Mouse (Mus musculus) embryonic facial prominence, embryonic 10.5 days (tissue): Measurements from ENCODE around the gene Vars2. TPM values are rescaled to one million over a fixed set of nuclear protein-coding genes. Genes with fewer than 3 reads are reported as not detected.

ENCODE experiments used
- DNase-seq: peaks from one replicate; pipeline ENCODE4 v3.0.0-alpha.2; 2017; ENCODE audit warnings: low spot score
- H3K27ac ChIP-seq: fragments of 300-500 bp; sonication (generic); replicated peaks from 2 replicates; pipeline ENCODE4 v1.5.1; 2016; ENCODE audit warnings: mild to moderate bottlenecking
- H3K27me3 ChIP-seq: fragments of 300-500 bp; sonication (generic); replicated peaks from 2 replicates; pipeline ENCODE4 v1.6.1; 2016; ENCODE audit warnings: low read depth, mild to moderate bottlenecking; ENCODE audit not compliant: poor library complexity, severe bottlenecking
- H3K36me3 ChIP-seq: fragments of 300-500 bp; sonication (generic); replicated peaks from 2 replicates; pipeline ENCODE4 v1.6.1; 2016; ENCODE audit warnings: mild to moderate bottlenecking, moderate library complexity
- H3K4me1 ChIP-seq: fragments of 300-500 bp; sonication (generic); 2 replicates; pipeline ENCODE4 v1.6.1; 2016
- H3K4me3 ChIP-seq: fragments of 300-500 bp; sonication (generic); 2 replicates; pipeline ENCODE4 v1.5.1; 2016; ENCODE audit warnings: mild to moderate bottlenecking, moderate library complexity
- H3K9me3 ChIP-seq: fragments of 300-500 bp; sonication (generic); 2 replicates; pipeline ENCODE4 v1.6.1; 2016; ENCODE audit warnings: mild to moderate bottlenecking
- WGBS: fragments of 180-500 bp; shearing (Covaris S2); methylation state at CpG from one replicate; pipeline ENCODE4 v1.1.7; 2016; 5-methylcytosine and 5-hydroxymethylcytosine counted together
- polyA plus RNA-seq: library from polyadenylated mRNA; unstranded; fragments of >200 nt; fragmentation: Nextera tagmentation; extraction: Ambion mirVana; gene quantifications from 2 replicates; pipeline ENCODE4 v1.2.1, GENCODE M21; 2016

The Vars2 gene
- polyA plus RNA-seq, 1 experiment from 2014 or later: 19.9 TPM

DNA sequence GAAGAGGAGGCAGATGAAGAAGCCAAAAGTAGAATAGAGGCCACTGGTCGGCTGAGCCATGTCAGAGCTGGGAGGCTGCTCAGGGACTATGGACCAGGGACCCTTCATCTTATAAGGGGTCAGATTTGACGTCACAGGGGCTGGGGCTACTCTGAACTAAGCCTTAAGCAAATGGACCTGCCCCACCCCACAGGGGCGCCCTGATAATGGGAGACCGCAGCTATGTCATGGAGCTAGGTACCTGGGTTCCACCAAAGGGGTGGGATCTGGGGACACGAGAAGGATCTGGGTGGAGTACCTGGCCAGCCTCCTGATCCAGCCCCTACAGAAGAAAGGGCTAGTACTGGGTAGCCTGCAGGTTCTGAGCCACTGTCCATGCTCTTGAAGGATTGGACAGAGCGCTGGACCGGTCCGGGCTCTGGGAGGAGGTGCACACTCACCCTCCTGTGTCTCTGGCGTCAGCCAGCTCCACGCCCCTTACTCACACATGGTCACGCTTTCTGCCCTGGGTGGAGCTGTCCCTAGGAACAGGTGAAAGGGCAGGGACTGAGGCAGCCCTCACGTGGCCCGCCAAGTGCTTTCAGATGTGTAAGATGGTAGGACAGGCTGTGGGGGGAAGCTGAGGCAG, 23.7 kb downstream of the Vars2 start, which contains the start of gene Mucl3:
Gene Mucl3, minus strand, starts transcription at position 87 of the 628 bp plus-strand sequence.
- Histone ChIP-seq H3K27ac (no peak within 1 kb of the TSS), H3K4me3 (no peak within 1 kb of the TSS), H3K27me3 (peaks cover 8% of the 10 kb centered on the region; the same call in 1 of the 2 replicates), H3K4me1 (0 out of 2 replicates have a peak, but pooled peaks cover 4% of the 10 kb centered on the region), H3K36me3 (no peaks in the 10 kb centered on the region), H3K9me3 (no peaks in the 10 kb centered on the region)
- no peak for DNase-seq
- 73% methylated on average over 13 of the region's 13 CpGs for WGBS

DNA sequence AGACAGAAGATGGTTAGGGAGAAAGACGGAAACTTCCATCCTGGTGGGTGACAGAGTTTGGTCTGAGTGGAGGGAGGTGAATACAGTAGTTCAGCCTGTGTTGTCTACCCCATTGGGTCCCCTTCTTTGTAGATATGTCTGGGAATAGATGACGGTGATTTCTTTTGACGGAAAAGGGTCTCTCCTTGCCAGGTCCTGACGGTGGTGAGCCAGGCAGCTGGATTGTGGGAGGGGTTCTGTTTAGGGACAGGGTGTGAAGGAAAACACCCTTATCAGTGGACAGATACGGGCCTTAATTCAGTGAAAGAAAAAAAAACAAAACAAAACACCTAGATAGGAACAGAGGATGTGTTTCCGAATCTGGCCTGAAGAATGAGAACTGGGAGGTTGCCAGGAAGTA, 28.0 kb downstream of the Vars2 start:
- no peak for DNase-seq
- Histone ChIP-seq H3K4me3 (no peak overlapping the region), H3K9me3 (no peaks in the 10 kb centered on the region), H3K27ac (no peak overlapping the region), H3K27me3 (peaks cover 22% of the 10 kb centered on the region), H3K36me3 (no peaks in the 10 kb centered on the region), H3K4me1 (0 out of 2 replicates have a peak, but pooled peaks cover 15% of the 10 kb centered on the region)
- 82% methylated on average over 6 of the region's 6 CpGs for WGBS

DNA sequence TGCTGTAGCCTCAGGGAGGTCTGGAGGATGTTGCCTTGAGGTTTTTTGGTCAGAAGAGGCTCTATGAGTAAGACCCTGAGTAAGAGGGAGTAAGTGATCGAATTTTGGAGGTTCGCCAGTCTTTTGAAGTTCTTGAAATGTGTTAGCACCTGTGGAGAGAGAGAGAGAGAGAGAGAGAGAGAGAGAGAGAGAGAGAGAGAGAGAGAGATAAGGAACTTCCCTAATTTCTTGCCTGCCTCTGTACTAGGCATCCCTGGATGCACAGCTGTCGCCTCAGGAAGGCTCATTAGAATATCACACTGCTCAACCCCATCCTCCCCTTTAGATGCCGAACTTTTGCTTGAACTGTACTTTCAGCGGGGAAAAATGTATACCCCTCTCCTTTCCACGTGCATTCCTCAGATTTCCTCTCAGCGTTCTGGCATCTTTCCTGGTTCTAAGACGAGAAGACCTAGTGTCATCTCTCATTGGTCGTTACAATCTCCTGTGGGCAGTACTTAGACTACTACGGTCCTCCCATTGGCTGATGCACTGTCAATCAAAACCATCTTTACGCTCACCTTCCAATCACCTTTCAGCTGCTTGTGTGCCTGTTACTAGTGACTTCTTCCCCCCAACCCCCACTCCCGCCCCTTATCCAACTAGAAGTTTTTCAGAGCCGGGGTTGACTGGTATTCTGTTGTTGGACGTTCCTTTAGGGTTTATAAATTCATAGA, 28.8 kb downstream of the Vars2 start:
- peak; percentile 61 for DNase-seq
- Histone ChIP-seq H3K36me3 (no peaks in the 10 kb centered on the region), H3K27me3 (peaks cover 18% of the 10 kb centered on the region), H3K27ac (no peak overlapping the region), H3K4me1 (0 out of 2 replicates have a peak, but pooled peaks cover 20% of the 10 kb centered on the region), H3K9me3 (no peaks in the 10 kb centered on the region), H3K4me3 (peak overlapping the region; percentile 25; the same call in 1 of the 2 replicates)
- 29% methylated on average over 14 of the region's 14 CpGs for WGBS

DNA sequence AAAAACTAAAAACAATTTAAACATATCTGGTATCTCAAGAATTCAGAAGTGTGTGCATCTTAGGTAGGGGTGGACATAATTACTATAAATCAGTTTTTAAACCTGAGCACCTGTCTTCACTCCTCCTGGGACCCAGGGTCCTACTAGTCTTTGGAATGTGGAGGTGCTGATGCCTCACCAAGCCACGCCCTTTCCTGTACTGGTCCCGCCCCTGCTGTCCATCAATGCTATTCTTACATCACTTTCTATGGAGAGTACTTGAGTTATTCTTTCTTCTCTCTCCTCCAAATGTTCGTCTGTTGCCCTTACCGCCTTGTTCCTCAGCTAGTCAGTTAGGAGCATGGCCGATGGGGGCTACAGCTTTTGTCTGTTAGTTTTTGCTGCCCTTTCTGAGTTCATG, 31.0 kb downstream of the Vars2 start:
- 0 out of 2 replicates have a peak, but pooled peaks cover 20% of the 10 kb centered on the region for H3K4me1 ChIP-seq
- H3K27me3 ChIP-seq: peaks cover 14% of the 10 kb centered on the region
- no peak overlapping the region for H3K4me3 ChIP-seq
- WGBS: 38% methylated on average over 5 of the region's 5 CpGs
- DNase-seq: peak; percentile 37
- H3K27ac ChIP-seq: no peak overlapping the region
- H3K36me3 ChIP-seq: no peaks in the 10 kb centered on the region
- H3K9me3 ChIP-seq: no peaks in the 10 kb centered on the region

DNA sequence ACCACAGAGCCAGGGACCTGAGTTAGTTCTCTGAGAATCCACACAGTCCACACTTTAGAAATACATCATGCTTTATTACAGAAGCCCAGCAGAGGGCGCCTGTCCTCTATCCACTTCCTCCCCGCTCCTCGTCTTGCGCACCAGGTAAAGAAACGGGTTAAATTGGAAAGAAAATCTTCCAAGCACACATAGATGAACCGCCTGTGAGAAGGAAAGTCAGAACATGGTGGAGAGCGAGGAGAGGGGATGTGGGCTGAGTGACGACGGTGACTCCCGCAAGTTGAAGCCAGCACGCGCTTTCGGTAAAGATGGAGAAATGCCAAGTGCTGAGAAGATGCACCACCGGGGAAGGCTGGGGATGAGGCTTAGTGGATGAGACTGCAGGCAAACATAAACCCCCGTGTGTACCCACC, 31.7 kb downstream of the Vars2 start:
- 2% methylated on average over 15 of the region's 15 CpGs for WGBS
- DNase-seq: peak; percentile 78
- H3K4me3 ChIP-seq: peak overlapping the region; percentile 49
- no peaks in the 10 kb centered on the region for H3K36me3 ChIP-seq
- H3K9me3 ChIP-seq: no peaks in the 10 kb centered on the region
- peaks cover 14% of the 10 kb centered on the region for H3K27me3 ChIP-seq
- H3K4me1 ChIP-seq: 0 out of 2 replicates have a peak, but pooled peaks cover 20% of the 10 kb centered on the region
- no peak overlapping the region for H3K27ac ChIP-seq

DNA sequence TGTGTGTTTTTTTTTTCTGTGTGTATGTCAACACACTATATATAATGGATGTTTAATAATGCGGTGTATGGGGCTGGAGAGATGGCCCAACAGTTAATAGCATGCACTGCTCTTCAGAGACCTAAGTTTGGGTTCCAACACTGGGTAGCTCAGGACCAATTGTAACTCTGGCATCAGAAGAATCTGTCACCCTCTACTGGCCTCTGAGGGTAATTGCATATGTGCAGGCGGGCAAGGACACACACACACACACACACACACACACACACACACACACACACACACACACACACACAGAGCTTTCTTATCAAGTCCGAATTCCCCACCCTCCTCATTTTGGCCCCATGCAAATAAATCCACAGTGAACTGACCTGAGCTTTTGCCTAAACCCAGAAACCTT, 32.2 kb downstream of the Vars2 start:
- H3K27me3 ChIP-seq: peaks cover 14% of the 10 kb centered on the region
- H3K36me3 ChIP-seq: no peaks in the 10 kb centered on the region
- 92% methylated on average over 3 of the region's 3 CpGs for WGBS
- no peak for DNase-seq
- H3K4me1 ChIP-seq: 0 out of 2 replicates have a peak, but pooled peaks cover 25% of the 10 kb centered on the region
- 0 out of 2 replicates have a peak overlapping the region, but pooled peaks have one; percentile 49 for H3K4me3 ChIP-seq
- H3K27ac ChIP-seq: no peak overlapping the region
- H3K9me3 ChIP-seq: no peaks in the 10 kb centered on the region

DNA sequence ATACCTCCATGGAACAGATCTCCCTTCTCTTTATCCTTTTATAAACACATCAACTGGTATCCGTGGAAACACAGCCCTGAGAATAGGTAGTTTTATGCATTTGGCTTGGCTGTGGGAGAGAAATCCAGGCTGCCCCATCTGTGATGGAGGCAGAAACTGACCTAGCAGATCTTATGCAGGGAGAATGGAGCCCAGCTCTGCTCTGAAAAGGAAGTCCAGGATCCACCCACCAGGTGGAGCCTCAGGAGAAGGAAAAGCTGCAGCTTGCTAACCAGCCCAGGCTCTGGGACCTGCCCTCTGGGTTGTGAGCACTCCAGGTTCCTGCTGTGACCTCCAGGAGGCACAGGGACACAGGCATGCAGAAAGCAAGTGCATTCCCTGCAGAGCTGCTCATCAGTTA, 33.4 kb downstream of the Vars2 start:
- Histone ChIP-seq H3K27me3 (peaks cover 14% of the 10 kb centered on the region), H3K9me3 (no peaks in the 10 kb centered on the region), H3K4me3 (no peak overlapping the region), H3K4me1 (0 out of 2 replicates have a peak, but pooled peaks cover 24% of the 10 kb centered on the region), H3K36me3 (no peaks in the 10 kb centered on the region), H3K27ac (no peak overlapping the region)
- WGBS: 17% methylated on average over 1 of the region's 1 CpGs
- peak; percentile 47 for DNase-seq

DNA sequence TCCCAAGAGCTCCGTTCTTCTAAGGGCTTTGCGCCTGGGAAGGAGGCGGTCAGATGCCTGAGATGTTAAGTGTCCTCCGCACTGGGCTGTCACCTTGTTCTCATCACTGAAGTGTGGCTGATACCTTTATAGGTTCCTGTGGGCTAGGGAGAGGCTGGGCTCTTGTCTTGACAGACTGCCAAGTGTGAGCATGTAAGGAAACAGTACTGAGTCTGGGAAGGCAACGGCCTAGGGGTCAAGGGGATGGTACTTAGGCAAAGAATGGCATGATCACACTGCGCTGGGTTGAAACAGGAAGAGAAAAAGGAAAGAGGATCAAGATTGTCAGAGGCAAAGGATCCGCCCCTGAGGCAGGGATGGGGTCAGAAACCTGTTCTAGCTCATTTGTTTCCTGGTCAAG, 40.9 kb downstream of the Vars2 start, which contains the start of gene Gm9573:
Gene Gm9573, minus strand, starts transcription at position 101 of the 400 bp plus-strand sequence.
- DNase-seq: no peak
- 84% methylated on average over 7 of the region's 7 CpGs for WGBS
- Histone ChIP-seq H3K9me3 (no peaks in the 10 kb centered on the region), H3K4me3 (no peak within 1 kb of the TSS), H3K27me3 (no peaks in the 10 kb centered on the region), H3K27ac (no peak within 1 kb of the TSS), H3K36me3 (no peaks in the 10 kb centered on the region), H3K4me1 (0 out of 2 replicates have a peak, but pooled peaks cover 5% of the 10 kb centered on the region)

DNA sequence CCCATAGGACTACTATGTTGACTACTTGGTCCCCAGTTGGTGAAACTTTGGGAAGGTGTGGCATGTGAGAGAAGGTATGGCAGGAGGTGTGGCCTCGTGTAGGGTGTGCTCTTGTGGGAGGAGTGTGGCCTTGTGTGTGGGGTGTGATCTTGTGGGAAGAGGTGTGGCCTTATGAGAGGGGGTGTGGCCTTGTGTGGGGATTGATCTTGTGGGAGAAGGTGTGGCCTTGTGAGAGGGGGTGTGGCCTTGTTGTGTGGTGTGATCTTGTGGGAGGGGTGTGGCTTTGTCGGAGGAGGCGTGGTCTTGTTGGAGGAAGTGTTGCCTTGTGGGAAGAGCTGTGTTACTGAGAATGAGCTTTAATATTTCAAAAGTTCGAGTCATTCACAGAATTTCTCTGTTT, 50.3 kb downstream of the Vars2 start:
- DNase-seq: no peak
- Histone ChIP-seq H3K4me3 (no peak overlapping the region), H3K9me3 (peaks cover 4% of the 10 kb centered on the region; the same call in 1 of the 2 replicates), H3K36me3 (no peaks in the 10 kb centered on the region), H3K4me1 (no peaks in the 10 kb centered on the region), H3K27ac (no peak overlapping the region), H3K27me3 (no peaks in the 10 kb centered on the region)
- WGBS: 79% methylated on average over 4 of the region's 4 CpGs

Other genes with a start within 250 kb of the Vars2 start
- 1.5 and 1.6 TPM in 2 replicates for gene H2-Q6, start 242.7 kb downstream of the Vars2 start, polyA plus RNA-seq
- gene H2-Q7, start 228.4 kb downstream of the Vars2 start, polyA plus RNA-seq: 12.2 and 12.9 TPM in 2 replicates
- 0.39 and 0.57 TPM in 2 replicates for gene H2-Q10, start 197.5 kb downstream of the Vars2 start, polyA plus RNA-seq
- gene Pou5f1, start 161.6 kb downstream of the Vars2 start, polyA plus RNA-seq: not detected in 2 replicates
- gene Tcf19, start 150.8 kb downstream of the Vars2 start, polyA plus RNA-seq: 43.7 and 45.5 TPM in 2 replicates
- gene Cchcr1, start 150.5 kb downstream of the Vars2 start, polyA plus RNA-seq: 24.2 and 25.0 TPM in 2 replicates
- 1.6 and 1.9 TPM in 2 replicates for gene Psors1c2, start 134.4 kb downstream of the Vars2 start, polyA plus RNA-seq
- gene Cdsn, start 115.5 kb downstream of the Vars2 start, polyA plus RNA-seq: not detected in 2 replicates
- gene 2300002M23Rik, start 100.1 kb downstream of the Vars2 start, polyA plus RNA-seq: not detected in 2 replicates
- gene Sfta2, start 66.0 kb downstream of the Vars2 start, polyA plus RNA-seq: not detected in 2 replicates
- not detected in 2 replicates for gene Gm9573, start 41.0 kb downstream of the Vars2 start, polyA plus RNA-seq
- 0.20 and 0.24 TPM in 2 replicates for gene Mucl3, start 23.9 kb downstream of the Vars2 start, polyA plus RNA-seq
- gene Gtf2h4, start 6.1 kb upstream of the Vars2 start, polyA plus RNA-seq: 57.6 and 61.4 TPM in 2 replicates
- 49.1 and 65.3 TPM in 2 replicates for gene Ddr1, start 37.0 kb upstream of the Vars2 start, polyA plus RNA-seq
- gene Ier3, start 154.1 kb upstream of the Vars2 start, polyA plus RNA-seq: 3.7 and 4.4 TPM in 2 replicates
- 45.9 and 49.2 TPM in 2 replicates for gene Flot1, start 155.6 kb upstream of the Vars2 start, polyA plus RNA-seq
- 1,654 and 1,662 TPM in 2 replicates for gene Tubb5, start 170.7 kb upstream of the Vars2 start, polyA plus RNA-seq
- gene Mdc1, start 173.9 kb upstream of the Vars2 start, polyA plus RNA-seq: 18.4 and 21.2 TPM in 2 replicates
- gene Nrm, start 193.7 kb upstream of the Vars2 start, polyA plus RNA-seq: 64.6 and 65.1 TPM in 2 replicates
- 27.4 and 29.7 TPM in 2 replicates for gene Ppp1r18, start 198.0 kb upstream of the Vars2 start, polyA plus RNA-seq
- 52.6 and 60.7 TPM in 2 replicates for gene Dhx16, start 212.2 kb upstream of the Vars2 start, polyA plus RNA-seq
- gene 2310061I04Rik, start 229.8 kb upstream of the Vars2 start, polyA plus RNA-seq: 27.5 and 28.6 TPM in 2 replicates
- 117 and 130 TPM in 2 replicates for gene Atat1, start 242.5 kb upstream of the Vars2 start, polyA plus RNA-seq
- gene Mrps18b, start 248.8 kb upstream of the Vars2 start, polyA plus RNA-seq: 96.0 and 96.3 TPM in 2 replicates
- gene Ppp1r10, start 248.8 kb upstream of the Vars2 start, polyA plus RNA-seq: 59.7 and 61.2 TPM in 2 replicates